Mouse (Mus musculus) thymus, postnatal 10 days (tissue): ENCODE results near the gene Slc16a1.
"Not testable (repeated sequence)": the region's sequence is repeated elsewhere in the genome, so short reads cannot be mapped to it uniquely, and the experiment has no call there.

Experiments
- DNase-seq, 2 experiments: peaks; one replicate each; pipeline ENCODE4 v3.0.0; 2021; ENCODE audit warnings: low spot score in 2 of 2

Slc16a1 gene

DNA sequence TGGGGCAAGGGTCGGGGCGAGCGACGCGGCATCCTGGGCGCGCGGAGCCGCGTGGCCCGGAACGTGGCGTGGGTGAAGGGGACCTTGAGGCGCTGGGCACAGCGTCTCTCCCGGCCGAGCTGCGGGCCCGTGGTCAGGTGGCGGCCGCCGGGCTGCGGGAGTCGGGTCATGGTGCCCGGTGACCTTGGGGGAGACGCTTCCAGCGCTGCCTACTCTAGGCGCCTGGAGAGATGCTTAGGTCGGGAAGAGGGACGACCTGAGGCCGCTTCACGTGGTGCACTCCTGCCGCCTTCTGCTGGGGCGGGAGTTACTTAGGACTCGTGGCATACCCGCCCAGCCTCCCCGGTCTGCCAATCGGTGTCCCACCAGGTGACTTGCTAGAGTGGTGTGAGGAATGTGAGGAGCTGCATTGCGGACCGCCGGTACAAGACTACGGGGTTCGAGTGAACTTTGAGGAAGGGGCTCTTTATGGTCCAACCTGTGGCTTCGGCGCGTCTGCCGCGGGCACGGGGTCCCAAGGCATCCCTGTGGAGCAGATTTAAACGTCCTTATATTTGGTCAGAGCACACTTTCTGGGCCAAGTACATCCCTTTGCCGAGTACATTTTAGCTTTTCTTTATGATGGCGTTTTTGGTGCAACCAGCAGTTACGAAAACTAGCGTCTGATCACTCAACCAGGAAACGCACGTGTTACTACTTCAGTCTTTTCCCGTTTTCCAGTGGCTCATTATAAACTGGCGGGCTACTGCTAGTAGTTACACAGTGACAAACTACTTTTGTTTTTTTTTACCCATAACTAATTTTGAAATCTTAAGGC lies 672 bp downstream of the Slc16a1 start:
- peak; percentile 47 to 48 for DNase-seq

DNA sequence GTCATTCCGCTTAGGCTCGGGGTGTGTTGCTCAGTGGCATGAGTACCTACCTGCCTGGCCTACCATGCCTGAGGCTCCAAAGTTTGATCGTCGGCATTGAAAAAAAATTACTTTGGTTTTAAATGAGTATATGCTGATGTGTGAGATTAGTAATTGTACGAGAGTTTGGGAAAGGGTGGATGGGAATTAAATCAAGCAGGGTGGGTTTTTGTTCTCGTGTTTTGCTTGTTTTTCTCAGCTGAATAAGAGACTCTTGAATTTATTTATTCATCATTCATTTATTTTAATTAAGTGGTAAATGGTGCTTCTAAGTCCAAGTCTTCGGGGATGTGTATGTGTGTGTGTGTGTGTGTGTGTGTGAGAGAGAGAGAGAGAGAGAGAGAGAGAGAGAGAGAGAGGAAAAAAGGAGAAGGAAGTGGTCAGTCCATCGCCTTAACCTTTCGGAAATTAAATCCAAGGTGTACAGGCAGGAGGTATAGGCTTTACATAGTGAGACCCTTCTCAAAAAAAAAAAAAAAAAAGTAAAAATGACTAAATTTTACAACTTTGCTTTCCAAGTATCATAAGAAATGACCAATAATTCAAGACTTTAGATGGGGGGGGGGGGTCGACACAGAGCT lies 1.4 kb downstream of the Slc16a1 start:
- no peak for DNase-seq

DNA sequence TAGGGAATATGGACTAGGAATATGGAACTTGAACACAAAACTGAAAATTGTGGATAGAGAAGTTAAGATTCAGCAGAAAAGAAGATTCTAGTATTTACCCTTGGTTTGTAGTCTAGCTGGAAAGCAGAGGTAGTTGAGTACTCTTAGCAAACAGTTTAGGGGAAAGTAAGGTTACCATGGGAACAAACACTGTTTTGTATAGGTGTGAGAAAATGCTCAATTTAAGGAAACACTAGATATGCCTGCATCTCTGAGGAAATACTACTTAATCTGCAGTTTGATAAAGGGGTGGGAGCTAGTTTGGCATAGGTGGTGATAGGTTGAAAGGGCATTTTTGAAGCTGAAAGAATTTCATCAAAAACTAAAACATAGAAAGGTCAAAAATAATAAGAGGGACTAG lies 2.4 kb downstream of the Slc16a1 start:
- DNase-seq = no peak

DNA sequence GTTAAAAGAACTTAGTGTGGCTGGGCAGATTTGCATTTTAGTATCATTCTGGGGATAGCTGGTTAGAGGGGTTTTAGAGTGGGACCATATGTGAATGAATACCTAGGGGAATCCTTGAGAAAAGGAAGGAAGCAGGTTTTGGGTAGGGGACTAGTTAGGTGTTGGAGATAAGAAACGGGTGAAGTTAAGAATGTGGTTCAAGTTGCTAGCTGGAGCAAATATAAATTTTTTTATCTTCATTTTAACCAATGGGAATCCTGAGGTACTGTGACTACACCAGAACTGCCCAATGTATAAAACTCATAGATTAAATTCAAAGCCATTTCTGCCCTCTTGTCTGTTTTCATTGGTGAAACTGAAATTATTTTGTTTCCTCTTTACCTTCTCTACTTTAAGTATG lies 2.8 kb downstream of the Slc16a1 start:
- DNase-seq = no peak

DNA sequence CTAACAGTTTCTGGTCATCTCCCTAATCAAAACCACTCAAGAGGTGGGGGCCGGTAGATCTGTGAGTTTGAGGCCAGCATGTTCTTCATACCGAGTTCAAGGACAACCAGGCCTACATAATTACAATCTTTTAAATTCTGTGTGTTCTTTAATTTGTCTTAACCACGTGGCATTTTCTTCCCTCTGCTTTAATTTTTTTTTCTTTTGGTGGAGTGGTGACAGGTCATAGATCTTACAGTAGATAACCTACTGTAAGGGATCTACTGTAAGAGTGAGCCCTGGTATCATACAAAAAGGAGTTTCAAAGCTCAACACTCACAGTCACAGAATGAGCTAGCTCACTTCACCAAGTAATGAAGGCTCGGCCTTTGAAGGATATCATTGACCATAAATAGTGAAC lies 4.6 kb downstream of the Slc16a1 start:
- DNase-seq = no peak

DNA sequence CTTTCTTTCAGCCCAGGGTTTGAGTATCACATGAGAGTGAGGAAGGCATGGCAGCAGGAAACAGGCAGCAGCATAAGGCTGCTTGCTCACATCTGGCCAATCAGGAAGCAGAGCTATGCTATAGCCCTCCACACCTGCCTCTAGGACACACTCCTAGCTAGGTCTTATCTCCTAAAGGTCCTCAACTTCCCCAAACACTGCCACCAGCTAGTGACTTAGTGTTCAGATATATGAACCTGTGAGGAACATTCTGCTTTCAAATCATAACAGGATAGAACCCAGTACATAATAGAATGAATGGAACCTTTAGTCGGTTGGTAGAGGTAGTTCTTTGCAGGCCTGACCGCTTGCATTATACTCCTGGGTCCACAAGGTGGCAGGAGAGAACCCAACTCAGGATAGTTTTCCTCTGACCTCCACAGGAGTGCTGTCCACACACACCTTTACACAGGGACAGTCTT lies 5.4 kb downstream of the Slc16a1 start:
- DNase-seq = peak; percentile 49 to 68

DNA sequence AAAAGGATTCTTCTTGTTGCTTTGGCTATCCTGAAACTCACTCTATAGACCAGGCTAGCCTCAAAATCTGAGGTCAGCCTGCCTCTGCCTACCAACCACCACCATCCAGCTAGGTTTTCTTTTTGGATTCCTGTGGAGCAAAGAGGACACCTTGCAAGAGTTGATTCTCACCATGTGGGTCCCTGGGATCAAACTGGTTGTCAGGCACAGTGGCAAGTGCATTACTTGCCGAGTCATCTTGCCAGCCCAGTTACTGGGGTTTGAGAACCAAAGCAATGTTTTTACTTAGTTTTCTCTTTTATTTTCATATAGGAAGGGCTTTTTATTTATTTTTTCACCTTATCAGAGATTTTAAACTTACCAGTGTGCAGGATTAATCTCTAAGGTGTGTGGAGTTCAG lies 5.9 kb downstream of the Slc16a1 start:
- no peak for DNase-seq

DNA sequence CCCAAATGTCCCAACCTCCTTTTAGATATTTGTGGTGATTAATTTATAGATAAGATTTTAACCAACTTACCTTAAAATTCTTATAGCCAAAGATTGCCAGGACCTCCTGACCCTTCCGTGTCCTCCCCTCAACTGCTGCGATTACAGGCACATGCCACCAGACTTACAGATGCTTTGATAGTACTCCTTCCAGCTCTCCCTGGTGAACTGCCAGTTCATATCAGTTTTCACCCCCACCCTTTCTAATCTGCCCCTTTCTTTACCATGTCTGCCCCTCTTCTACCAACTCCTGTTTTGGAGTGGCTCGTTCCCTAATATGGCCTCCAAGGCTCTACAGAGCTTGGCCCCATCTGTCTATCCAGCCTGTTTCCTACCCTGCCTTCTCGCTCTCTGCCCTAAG lies 15.8 kb downstream of the Slc16a1 start:
- DNase-seq = no peak

DNA sequence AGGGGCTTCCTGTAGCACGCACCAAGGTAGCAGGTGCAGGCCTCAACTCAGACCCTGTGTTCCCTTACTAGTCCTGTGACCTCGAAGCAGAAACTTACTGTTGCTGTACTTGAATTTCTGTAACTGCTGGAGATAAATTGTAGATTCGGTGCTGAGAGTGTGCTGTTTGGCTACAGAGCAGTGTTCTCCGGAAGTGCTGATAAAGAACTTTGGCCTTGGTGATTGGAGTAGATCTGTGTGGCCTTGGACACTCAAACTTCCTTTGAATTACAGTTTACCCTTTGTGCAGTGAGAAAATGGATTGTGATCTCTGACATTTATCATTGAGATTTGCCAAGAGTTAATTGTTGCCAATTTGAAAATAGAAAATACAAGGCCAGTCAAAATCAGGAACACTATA lies 16.5 kb downstream of the Slc16a1 start:
- DNase-seq = no peak

DNA sequence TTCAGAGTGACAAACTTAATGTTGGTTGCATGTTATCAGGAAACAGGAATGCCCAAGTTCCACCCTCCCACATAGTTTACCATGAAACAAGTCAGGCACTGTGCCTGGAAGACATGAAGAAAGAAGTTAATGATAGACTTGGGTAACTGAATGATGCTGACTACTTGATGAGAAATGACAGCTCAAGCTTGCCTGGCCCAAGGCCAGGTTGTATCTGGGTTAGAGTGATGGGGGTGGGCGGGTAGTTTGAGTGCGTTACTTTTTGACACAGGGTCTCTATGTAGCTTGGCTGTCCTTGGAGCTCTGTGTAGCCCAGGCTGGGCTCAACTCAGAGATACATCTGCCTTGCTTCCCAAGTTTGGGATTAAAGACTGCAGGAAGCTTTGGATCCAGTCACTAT lies 20.2 kb downstream of the Slc16a1 start:
- DNase-seq = no peak

DNA sequence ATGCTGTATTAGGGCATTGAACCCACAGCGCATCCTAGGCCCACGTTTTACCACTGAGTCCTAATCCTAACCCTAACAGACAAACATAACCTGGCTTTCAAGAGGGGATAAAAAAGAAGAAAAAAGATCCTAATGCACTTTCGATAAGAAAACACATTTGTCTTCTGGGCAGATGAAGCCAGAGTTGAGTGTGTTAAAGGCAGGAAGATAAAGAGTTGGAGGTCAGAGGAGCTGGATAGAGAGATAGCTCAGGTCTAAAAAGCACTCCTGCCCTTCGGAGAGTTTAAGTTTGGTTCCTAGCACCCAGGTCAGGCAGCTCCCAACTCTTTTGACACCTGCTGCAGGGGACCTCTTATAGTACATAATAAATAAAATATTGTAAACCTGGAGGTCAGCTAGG lies 21.3 kb downstream of the Slc16a1 start:
- no peak for DNase-seq

DNA sequence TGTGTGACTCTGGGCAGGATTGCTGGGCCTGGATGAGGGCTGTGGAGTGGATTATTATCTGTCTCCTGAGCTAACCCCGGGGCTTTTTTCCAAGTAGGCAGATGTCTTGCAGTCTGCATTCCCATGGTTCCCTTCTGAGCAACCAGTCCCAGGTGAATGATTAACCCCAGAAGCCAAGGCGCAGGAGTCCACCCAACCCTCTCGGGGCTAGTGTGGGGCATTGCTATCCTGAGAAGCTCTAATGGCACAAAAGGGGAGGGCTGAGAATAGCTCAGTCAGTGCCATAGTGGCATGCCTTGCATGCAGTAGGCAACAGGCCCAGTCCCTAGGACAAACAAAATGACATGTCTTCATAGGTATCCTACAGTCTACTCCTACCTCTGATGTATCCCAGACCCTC lies 22.1 kb downstream of the Slc16a1 start:
- no peak for DNase-seq

DNA sequence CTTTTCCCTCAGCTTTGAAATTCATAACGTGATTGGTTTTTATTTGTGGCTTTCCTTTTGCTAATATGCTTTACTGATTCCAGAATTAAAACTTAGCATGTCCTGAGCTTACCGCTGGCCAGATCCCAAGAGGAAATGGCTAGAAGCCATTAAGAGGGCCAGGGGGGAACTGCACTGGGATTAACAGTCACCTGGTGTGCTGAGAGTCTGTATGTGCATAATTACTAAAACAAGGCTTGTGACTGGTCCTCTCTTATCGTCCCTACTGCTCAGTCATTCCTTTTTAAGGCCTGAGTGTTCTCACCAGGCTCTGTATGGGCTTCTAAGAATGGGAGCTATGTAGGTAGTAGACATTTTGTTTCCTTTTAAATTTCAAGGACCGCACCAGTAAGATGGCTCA lies 23.5 kb downstream of the Slc16a1 start:
- no peak for DNase-seq

DNA sequence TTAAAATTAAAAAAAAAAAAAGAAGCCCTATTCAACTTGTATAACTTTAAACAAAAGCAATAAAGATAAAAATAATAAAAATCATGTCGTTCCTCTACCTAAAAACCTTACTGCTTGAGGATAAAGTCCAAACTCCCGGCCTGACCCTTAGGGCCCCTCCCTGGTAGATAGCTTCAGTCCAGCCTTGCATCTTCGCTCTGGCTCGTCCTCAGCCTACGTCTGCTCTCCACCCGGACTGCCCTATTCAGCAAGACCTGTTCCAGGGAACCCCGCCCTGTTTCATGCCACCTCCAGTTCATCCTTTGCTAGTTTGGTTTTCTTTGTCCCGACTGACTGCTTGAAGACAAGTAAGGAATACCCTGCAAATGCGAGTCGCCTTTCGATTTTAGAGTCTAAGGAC lies 24.5 kb downstream of the Slc16a1 start:
- DNase-seq = no peak

DNA sequence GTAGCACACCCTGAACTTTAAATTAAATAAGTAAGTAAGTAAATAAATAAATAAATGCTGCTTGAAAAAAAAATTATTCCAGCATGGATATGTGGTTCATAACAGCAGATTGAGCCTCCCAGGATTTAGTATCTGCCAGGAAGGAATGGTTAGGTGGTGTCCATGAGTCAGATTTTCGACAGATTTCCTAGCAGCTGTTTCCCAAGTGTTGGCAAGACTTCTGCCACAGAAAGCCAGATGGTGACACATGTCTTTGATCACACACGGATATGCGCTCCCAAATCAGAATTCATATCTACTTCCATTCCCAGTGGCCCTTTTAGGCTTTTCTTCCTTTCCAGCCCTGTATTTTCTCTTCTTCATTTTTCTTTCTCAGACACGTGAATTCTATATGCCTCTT lies 28.5 kb downstream of the Slc16a1 start:
- no peak for DNase-seq

DNA sequence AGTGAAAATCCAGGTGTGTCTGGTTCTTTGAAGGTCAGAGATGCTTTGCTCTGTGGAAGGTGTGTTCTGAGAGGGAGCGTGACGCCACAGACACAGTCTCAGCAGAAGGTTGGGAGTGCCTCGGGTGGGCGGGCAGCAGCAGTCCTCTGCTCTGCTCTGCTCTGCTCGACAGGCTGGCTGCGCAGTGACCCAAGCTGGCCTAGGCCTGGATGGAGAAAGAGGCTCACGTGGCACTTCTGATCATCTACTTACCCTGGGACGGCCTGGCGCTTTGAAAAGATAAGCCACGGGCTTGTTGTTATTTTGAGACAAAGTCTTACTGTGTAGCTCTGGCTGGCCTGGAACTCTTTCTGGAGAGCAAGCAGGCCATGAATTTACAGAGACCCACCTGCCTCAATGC lies 29.0 kb downstream of the Slc16a1 start:
- DNase-seq = no peak

DNA sequence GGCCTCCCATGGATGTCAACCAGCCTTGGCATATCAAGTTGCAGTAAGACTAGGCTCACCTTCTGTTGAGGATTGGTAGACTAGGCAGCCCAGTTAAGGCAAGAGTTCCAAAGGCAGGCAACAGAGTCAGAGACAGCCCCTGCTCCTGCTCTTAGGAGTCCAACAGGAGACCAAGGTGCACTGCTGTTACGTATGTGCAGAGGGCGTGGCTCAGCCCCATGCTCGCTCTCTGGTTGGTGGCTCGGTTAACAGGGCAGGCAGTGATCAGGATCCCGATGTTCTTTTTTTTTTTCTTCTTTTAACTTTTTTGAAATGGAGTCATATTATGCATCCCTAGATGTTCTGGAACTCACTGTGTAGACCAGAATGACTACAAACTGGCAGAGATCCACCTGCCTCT lies 30.5 kb downstream of the Slc16a1 start:
- no peak for DNase-seq

DNA sequence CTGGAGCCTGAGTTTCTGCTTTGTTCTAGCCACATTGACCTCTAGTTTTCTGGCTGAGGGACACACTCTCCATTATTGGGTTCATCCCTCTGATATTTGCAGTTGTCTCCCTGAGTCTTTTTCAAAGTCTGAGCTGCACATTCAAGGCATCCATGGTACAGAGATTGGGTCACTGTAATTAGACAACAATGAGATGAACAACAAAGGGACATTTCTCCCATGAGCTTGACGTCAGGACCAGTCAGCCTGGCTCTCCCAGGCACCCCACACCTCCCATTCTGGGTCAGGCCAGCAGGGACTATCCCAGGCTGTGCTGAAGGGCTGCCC lies 31.4 kb downstream of the Slc16a1 start:
- DNase-seq = no peak

DNA sequence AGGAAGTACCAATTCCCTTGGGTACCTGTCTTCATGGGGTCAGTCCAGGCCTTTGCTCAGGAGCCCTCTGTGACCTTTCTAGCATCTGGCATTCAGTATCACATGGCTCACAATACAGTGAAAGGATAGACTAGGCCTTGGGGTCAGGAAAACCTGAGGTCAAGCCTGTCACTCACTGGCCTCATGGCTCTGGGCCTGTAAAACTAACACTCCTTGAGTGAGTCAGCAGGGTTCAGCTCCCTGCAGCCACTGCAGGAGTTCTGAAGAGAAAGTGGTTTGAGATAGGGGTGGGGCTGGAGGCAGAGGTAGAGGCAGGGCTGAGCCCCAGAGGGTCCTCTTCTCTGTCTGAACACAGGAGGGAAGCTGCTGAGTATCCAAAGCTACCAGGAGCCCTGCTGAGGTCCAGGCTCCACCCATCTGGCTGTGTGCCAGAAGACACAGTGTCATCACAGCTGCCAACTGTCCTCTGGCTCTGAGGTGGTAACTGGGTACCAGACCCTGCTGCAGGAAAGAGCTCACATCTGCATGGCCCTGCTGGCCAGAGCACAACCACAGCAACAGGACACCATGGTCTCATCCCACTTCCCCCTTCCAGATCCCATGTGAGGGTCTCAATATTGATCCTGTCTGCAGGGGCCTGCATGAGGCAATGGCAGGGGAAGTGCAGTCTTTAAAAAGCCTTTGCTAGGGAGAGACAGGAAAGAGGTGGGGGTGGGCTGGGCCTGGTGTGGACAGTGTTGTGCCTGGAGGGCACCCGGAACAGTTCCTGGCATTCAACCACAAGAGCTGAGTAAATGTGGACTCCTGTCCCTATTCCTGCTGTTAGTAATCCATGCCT lies 31.9 kb downstream of the Slc16a1 start:
- not testable (repeated sequence) for DNase-seq

DNA sequence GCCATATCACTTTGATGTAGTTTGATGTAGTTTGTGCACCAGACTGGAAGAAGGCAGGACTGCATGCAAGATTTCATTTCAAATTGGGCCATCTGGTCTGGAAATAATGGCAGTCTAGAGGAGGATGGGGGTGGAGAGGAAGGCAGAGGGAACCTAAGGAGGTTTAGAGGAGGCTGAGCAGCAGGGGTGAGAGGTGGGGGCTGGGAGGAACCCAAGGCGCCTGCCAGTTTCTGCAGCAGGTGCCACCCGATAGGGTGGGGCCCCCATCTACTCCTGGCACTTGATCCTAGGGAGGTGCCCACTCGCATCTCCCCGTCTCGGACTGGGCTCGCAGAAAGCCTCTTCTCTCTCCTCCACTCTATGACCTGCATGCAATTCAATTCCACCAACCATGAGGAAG lies 33.1 kb downstream of the Slc16a1 start:
- peak; percentile 27 to 42 for DNase-seq

DNA sequence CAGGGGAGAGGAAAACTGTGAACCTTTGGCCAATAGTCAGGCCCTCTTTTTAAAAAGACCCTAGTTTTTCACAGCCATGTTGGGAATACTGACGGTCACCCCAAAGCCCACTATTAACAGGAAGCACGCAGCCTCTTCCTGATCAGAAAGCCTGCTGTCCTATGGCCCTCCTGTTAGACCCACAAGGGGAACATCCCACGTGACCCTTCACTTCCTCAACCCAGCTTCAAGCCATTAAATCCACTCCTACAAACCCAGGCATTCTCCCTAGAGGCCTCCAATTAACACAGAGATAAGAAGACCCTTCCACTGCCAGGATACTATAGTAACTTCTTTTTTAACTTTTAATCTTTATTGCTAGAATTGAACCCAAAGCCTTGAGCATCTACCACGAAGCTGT lies 33.6 kb downstream of the Slc16a1 start:
- DNase-seq = no peak

DNA sequence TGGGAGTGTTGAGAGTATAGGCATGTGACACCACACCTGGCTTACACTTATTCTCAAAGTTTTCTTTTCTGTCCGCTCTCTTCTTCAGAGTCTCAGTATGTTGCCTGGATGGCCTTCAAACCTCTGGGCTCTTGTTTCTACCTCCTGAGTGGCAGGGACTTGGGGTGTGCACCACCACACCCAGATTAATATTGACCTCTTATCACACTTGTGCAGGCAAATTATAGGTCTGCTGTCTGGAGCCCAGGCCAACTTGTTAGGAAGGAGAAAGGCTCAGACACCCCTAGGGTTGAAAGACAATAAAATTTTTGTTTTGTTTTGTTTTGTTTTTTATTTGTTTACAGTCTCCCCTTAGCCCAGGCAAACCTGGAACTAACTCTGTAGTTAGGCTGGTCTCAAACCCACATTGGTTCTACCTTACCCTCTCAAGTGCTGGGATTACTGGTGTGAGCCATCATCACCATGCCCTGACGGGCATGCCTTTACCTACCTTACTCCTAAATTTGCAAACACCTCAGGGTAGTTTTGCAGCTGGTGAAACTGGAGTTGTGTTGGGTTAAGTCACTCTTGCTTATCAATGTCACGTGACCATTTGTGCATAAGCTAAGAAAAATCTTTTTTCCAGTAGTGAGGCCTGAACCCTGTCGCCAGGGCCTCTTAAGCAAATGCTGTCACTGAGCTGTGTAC lies 35.3 kb downstream of the Slc16a1 start:
- no peak for DNase-seq
